Mouse (Mus musculus) myocyte (in vitro differentiated cells): ENCODE data around the gene Cenpx.

Experiments used
- CEBPB ChIP-seq: IDR thresholded peaks from 2 replicates; pipeline ENCODE4 v1.6.1; 2011; ENCODE audit warnings: mild to moderate bottlenecking, moderate library complexity; ENCODE audit not compliant: poor library complexity, insufficient read depth, severe bottlenecking
- E2F4 ChIP-seq: IDR thresholded peaks from one replicate; pipeline ENCODE4 v1.6.1; 2011; ENCODE audit warnings: mild to moderate bottlenecking, control low read depth, moderate library complexity; ENCODE audit not compliant: insufficient read depth
- MAX ChIP-seq: IDR thresholded peaks from one replicate; pipeline ENCODE4 v1.6.1; 2011; ENCODE audit warnings: low read depth, mild to moderate bottlenecking, control low read depth
- MYOD1 ChIP-seq, 3 experiments: IDR thresholded peaks; one replicate each; pipeline ENCODE4 v1.6.1; 2011; ENCODE audit warnings: control low read depth in 2 of 3, low read depth in 2 of 3, mild to moderate bottlenecking in 2 of 3, moderate library complexity in 1 of 3; ENCODE audit not compliant: insufficient read length in 2 of 3, control insufficient read depth in 1 of 3
- MYOG ChIP-seq, 3 experiments: IDR thresholded peaks; one replicate each; pipeline ENCODE4 v1.6.1; 2011; ENCODE audit warnings: control low read depth in 2 of 3, low read depth in 2 of 3, mild to moderate bottlenecking in 2 of 3; ENCODE audit not compliant: insufficient read length in 2 of 3, control insufficient read depth in 1 of 3, insufficient read depth in 1 of 3
- POLR2A ChIP-seq: IDR thresholded peaks from one replicate; pipeline ENCODE4 v1.6.1; 2011; ENCODE audit warnings: low read depth, mild to moderate bottlenecking, control low read depth, moderate library complexity; ENCODE audit not compliant: insufficient read length
- POLR2AphosphoS2 ChIP-seq: IDR thresholded peaks from one replicate; pipeline ENCODE4 v1.6.1; 2011; ENCODE audit warnings: low read depth, control low read depth; ENCODE audit not compliant: insufficient read length
- REST ChIP-seq: IDR thresholded peaks from one replicate; pipeline ENCODE4 v1.6.1; 2011; ENCODE audit warnings: mild to moderate bottlenecking, control low read depth, moderate library complexity; ENCODE audit not compliant: insufficient read depth, insufficient read length
- SRF ChIP-seq: IDR thresholded peaks from one replicate; pipeline ENCODE4 v1.6.1; 2011; ENCODE audit warnings: low read depth; ENCODE audit not compliant: control insufficient read depth, insufficient read length
- TCF3 ChIP-seq: IDR thresholded peaks from one replicate; pipeline ENCODE4 v1.6.1; 2011; ENCODE audit warnings: low read depth, control low read depth; ENCODE audit not compliant: insufficient read length
- USF1 ChIP-seq: IDR thresholded peaks from one replicate; pipeline ENCODE4 v1.6.1; 2011; ENCODE audit warnings: low read depth, mild to moderate bottlenecking, control low read depth, moderate library complexity

GRCm38 (mm10) chr11:120727564-120727963 lies 14.0 kb upstream of the Cenpx start:
- TF ChIP-seq POLR2A (no peak), E2F4 (no peak), REST (no peak), SRF (no peak), MYOD1 (IDR thresholded peaks at IDR 0.05; ENCODE audit: control insufficient read depth in 1 of 3, insufficient read length in 2 of 3, low read depth in 2 of 3) (no peak), POLR2AphosphoS2 (no peak), MAX (no peak), MYOG (IDR thresholded peaks at IDR 0.05; ENCODE audit: control insufficient read depth in 1 of 3, insufficient read depth in 1 of 3, insufficient read length in 2 of 3, low read depth in 2 of 3) (no peak), TCF3 (no peak), CEBPB (no peak), USF1 (no peak)
